Mouse (Mus musculus): ENCODE results near the gene Tmem106b.

DNA sequence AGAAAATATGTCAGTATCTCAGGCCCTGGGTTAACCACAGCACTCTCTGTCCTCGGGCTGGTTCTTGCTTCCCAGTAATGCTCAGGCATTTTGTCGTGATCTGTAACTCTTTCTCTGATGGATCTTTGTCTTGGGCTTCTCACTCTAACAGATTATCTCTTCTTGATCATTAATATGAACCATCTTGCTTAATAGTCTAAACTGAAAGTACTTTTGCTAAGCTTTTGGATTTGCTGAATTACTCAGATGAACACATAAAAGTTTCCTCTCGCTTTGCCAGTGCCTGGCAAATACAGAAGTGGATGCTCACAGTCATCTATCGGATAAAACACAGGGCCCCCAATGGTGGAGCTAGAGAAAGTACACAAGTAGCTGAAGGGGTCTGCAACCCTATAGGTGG, 7.5 kb upstream of the Tmem106b start:
- no peak for TF ChIP-seq ZC3H11A (IDR thresholded peaks at IDR 0.05; ENCODE audit: borderline replicate concordance, low read depth, low read length)
- TF ChIP-seq CHD2 (IDR thresholded peaks at IDR 0.05; ENCODE audit: low read depth, low read length), result no peak
- no peak for TF ChIP-seq ZNF384 (IDR thresholded peaks at IDR 0.05; ENCODE audit: low read depth, low read length)
